Mouse (Mus musculus) neural tube, embryonic 13.5 days (tissue): Measurements from ENCODE around the gene Kazn. TPM values are rescaled to one million over a fixed set of nuclear protein-coding genes. Genes with fewer than 3 reads are reported as not detected.

Source experiments
- ATAC-seq: fragments of 200-750 bp; cut with Nextera tagmentation; 2 replicates; pipeline ENCODE4 v1.8.0; 2017; ENCODE audit warnings: low read depth, mild to moderate bottlenecking, moderate TSS enrichment, moderate library complexity
- H3K27ac ChIP-seq: fragments of 300-500 bp; sonication (generic); replicated peaks from 2 replicates; pipeline ENCODE4 v1.5.1; 2015; ENCODE audit warnings: moderate library complexity, mild to moderate bottlenecking, inconsistent platforms
- H3K27me3 ChIP-seq: fragments of 300-500 bp; sonication (generic); 2 replicates; pipeline ENCODE4 v1.6.1; 2015; ENCODE audit warnings: mild to moderate bottlenecking, inconsistent platforms
- H3K36me3 ChIP-seq: fragments of 300-500 bp; sonication (generic); 2 replicates; pipeline ENCODE4 v1.6.1; 2015; ENCODE audit warnings: mild to moderate bottlenecking, inconsistent platforms
- H3K4me1 ChIP-seq: fragments of 300-500 bp; sonication (generic); replicated peaks from 2 replicates; pipeline ENCODE4 v1.6.1; 2015; ENCODE audit warnings: inconsistent platforms
- H3K4me2 ChIP-seq: fragments of 300-500 bp; sonication (generic); 2 replicates; pipeline ENCODE4 v1.6.1; 2015; ENCODE audit warnings: inconsistent platforms, mild to moderate bottlenecking, moderate library complexity
- H3K4me3 ChIP-seq: fragments of 300-500 bp; sonication (generic); 2 replicates; pipeline ENCODE4 v1.5.1; 2015; ENCODE audit warnings: mild to moderate bottlenecking, inconsistent platforms
- H3K9ac ChIP-seq: fragments of 300-500 bp; sonication (generic); 2 replicates; pipeline ENCODE4 v1.6.1; 2015; ENCODE audit warnings: moderate library complexity, mild to moderate bottlenecking, inconsistent platforms
- H3K9me3 ChIP-seq: fragments of 300-500 bp; sonication (generic); 2 replicates; pipeline ENCODE4 v1.6.1; 2016; ENCODE audit warnings: inconsistent platforms
- whole genome bisulfite sequencing: fragments of 180-500 bp; shearing (Covaris S2); methylation state at CpG from one replicate; pipeline ENCODE4 v1.1.7; 2015; 5-methylcytosine and 5-hydroxymethylcytosine counted together
- polyA plus RNA-seq: library from polyadenylated mRNA; unstranded; fragments of >200 nt; fragmentation: Nextera tagmentation; extraction: Ambion mirVana; gene quantifications from 2 replicates; pipeline ENCODE4 v1.2.1, GENCODE M21; 2015

Kazn gene
- polyA plus RNA-seq, 1 experiment from 2014 or later, result 18.9 TPM

DNA sequence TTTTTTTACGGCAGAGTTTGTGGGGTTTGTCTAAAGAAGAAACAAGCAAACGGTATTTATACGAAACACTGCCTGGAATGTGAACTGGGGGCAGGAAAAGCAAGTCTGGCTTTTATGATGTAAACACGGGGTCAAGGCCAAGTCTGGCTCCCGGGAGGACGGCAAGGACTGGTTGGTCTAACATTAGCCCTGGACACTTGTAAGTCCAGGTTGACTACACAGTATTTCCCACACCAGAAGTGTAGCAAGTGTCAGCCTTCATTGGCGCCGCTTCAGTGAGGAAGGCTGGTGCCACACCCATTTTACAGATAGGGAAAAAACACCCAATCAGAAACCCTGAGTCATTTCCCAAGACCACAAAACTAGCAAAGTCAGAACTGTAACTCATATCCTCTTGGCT, 173.9 kb downstream of the Kazn start:
- H3K27ac ChIP-seq, result no peak overlapping the region

DNA sequence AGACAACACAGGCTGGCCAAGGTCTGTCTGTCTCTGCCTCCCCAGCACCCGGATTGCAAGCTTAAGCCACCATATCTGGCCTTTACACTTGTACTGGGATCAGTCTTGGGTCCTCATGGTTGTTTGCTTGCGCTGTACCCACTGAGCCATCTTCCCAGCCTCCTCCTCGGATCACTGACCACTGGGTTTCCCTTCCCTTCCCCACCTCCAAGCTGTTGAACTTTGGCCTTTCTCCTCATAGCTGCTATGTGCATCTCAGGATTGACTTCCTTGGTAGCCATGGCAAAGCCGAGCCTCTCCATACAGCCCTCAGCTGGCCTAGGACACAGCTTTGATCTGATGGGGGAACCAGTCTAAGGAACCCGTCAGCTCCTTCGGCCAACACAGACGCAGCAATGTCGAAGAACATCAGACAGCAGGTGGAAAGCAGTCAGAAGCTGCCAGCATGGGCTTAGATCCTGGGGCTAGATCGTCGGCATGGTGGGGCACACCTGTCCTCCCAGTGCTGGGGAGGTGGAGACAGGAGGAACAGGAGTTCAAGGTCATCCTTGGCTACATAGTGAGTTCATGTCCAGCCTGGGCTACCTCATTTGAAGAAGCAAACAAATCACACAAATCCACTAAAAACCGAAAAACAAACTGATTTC, 174.5 kb downstream of the Kazn start:
- no peaks in the 10 kb centered on the region for H3K9me3 ChIP-seq
- no peak overlapping the region for H3K4me2 ChIP-seq
- H3K27me3 ChIP-seq, result peaks cover 7% of the 10 kb centered on the region; the same call in 1 of the 2 replicates
- no peak overlapping the region for H3K4me3 ChIP-seq
- ATAC-seq, result no peak
- H3K27ac ChIP-seq, result no peak overlapping the region
- no peaks in the 10 kb centered on the region for H3K36me3 ChIP-seq
- H3K4me1 ChIP-seq, result peaks cover 40% of the 10 kb centered on the region
- 89% methylated on average over 11 of the region's 11 CpGs for WGBS
- H3K9ac ChIP-seq, result no peak overlapping the region

More for the DNA sequence above, 173.9 kb downstream of the Kazn start:
- no peak overlapping the region for H3K9ac ChIP-seq
- ATAC-seq, result no peak
- H3K4me1 ChIP-seq, result peaks cover 40% of the 10 kb centered on the region
- no peaks in the 10 kb centered on the region for H3K36me3 ChIP-seq
- peaks cover 9% of the 10 kb centered on the region for H3K27me3 ChIP-seq
- H3K9me3 ChIP-seq, result no peaks in the 10 kb centered on the region
- WGBS, result 81% methylated on average over 8 of the region's 8 CpGs
- no peak overlapping the region for H3K4me3 ChIP-seq
- no peak overlapping the region for H3K4me2 ChIP-seq

GRCm38 (mm10) chr4:142063057-142063534, 176.1 kb downstream of the Kazn start:
- WGBS, result 91% methylated on average over 8 of the region's 8 CpGs
- H3K4me3 ChIP-seq, result no peak overlapping the region
- no peaks in the 10 kb centered on the region for H3K9me3 ChIP-seq
- H3K27me3 ChIP-seq, result no peaks in the 10 kb centered on the region
- no peak overlapping the region for H3K9ac ChIP-seq
- no peak for ATAC-seq
- H3K36me3 ChIP-seq, result no peaks in the 10 kb centered on the region
- peaks cover 32% of the 10 kb centered on the region for H3K4me1 ChIP-seq
- no peak overlapping the region for H3K4me2 ChIP-seq
- no peak overlapping the region for H3K27ac ChIP-seq

DNA sequence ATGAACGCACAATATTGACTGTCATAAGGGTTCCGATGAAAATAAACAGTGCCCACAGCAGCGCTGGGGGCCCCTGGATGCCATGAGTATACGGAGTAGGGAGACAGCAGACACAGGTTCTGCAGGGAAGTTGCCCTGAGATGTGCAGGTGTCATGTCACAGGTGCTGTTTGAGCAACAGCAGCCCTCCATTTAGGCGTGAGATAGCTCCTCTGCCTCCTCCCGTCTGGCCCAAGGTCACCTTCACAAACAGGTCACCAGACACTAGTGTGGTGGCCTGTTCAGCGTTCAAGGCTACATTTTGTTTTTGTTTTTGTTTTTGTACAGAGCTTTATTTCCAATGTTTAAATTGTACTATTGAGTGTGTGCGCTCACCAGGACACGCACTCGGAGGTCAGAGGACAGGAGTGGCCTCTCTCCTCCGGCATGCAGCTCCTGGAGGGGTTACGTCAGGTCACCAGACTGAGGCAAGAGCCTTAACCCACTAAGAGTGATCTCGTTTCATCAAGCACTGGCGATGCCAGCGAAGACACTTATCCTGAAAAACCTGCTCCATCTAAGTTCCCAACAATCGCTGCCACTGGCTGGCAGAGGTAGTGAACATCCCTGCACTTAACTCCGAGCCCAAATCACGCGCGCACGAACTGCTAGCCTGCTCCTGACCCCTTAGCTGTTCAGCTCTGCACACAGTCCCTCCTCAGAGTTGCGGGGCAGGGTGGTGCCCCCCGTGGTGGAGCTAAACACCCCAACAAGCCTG, 177.5 kb downstream of the Kazn start:
- Histone ChIP-seq H3K4me1 (peaks cover 27% of the 10 kb centered on the region), H3K9me3 (no peaks in the 10 kb centered on the region), H3K27ac (no peak overlapping the region), H3K4me3 (no peak overlapping the region), H3K9ac (no peak overlapping the region), H3K27me3 (no peaks in the 10 kb centered on the region), H3K36me3 (no peaks in the 10 kb centered on the region), H3K4me2 (no peak overlapping the region)
- no peak for ATAC-seq
- 75% methylated on average over 23 of the region's 23 CpGs for WGBS

DNA sequence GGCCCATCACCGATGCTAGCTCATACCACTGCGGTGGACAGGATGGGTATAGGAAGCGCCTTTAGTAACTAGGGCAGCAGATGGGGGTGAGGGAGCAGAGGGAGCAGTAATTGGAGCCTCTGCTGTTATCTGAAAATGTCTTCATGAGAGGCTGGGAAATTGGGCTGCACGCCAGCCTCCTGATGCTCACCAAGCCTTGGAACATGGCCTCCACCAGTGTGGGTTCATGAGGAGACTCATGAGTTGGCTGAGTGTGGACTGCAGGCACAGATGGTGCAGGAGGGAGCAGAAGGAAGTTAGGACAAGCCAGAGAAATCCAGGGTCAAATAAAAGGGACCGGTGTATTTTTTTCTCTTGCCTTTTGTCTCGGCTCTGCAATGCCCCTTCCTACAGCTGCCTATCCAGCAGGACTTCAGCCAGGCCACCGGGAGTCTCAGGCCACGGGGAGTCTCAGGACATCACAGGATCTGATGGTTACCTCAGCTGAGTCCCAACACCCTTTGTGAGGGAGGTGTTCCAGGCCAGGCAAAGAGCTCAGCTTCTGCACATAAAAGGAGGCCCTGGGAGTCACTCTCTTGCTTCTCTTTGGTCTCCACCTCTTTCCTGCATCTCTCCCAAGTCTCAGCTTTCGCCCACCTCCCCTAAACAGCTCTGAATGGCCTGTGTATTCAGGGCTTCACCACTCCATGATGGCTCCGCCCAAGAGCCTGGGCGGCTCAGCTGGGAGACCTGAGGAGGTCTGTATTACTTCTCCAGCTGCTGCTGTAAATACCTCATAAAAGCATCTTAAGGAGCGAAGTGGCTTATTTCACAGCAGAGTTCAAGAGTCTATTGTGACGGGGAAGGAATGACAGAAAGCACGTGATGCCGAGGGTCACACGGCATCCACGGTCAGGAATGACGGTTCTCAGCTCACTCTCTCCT, 178.5 kb downstream of the Kazn start:
- H3K4me1 ChIP-seq, result peaks cover 17% of the 10 kb centered on the region; the same call in 1 of the 2 replicates
- H3K4me2 ChIP-seq, result no peak overlapping the region
- H3K4me3 ChIP-seq, result no peak overlapping the region
- 36% methylated on average over 18 of the region's 18 CpGs for WGBS
- H3K27ac ChIP-seq, result no peak overlapping the region
- no peaks in the 10 kb centered on the region for H3K36me3 ChIP-seq
- H3K9me3 ChIP-seq, result no peaks in the 10 kb centered on the region
- no peak for ATAC-seq
- H3K27me3 ChIP-seq, result no peaks in the 10 kb centered on the region
- no peak overlapping the region for H3K9ac ChIP-seq

- Histone ChIP-seq H3K9me3 (no peaks in the 10 kb centered on the region), H3K27me3 (no peaks in the 10 kb centered on the region), H3K36me3 (no peaks in the 10 kb centered on the region), H3K9ac (no peak overlapping the region), H3K4me3 (no peak overlapping the region), H3K4me2 (no peak overlapping the region), H3K27ac (no peak overlapping the region), H3K4me1 (peaks cover 14% of the 10 kb centered on the region; the same call in 1 of the 2 replicates)
- WGBS, result 91% methylated on average over 8 of the region's 8 CpGs
- ATAC-seq, result no peak
Observed at GRCm38 (mm10) chr4:142059841-142060193, 179.4 kb downstream of the Kazn start.

DNA sequence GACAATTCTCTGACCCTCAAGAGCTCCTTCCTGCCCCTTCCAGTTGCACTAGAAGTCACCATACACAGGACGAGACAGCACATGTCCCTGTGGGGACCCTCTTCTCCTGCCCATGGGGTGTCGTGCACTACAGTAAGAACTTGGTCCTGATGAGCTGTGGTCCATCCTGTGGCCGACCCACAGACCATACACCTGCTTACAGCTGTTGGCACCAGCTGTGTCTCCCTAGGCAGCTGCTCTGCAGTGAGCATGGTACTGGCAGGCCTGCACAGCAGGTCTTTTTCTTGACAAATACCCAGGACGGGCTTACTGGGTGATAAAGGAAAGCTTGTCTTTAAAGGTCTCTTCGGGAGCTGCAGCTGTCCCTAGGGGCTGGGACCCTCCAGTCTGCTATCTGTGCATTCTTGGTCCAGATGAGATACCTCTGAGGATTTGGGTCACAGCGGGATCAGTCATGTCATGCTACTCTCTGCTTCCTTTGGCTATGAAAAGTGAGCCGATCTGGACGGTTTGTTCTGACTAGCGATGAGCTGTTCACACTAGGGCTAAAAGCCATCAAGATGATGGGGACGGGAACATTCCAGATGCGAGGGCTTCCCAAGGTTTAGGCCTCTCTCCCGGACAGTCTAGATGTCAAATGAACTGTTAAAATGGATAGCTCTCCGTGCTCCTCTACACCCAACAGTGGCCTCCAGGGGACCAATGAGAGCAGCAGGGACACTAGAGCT, 179.9 kb downstream of the Kazn start:
- H3K9me3 ChIP-seq, result no peaks in the 10 kb centered on the region
- H3K9ac ChIP-seq, result no peak overlapping the region
- 81% methylated on average over 13 of the region's 13 CpGs for WGBS
- no peak overlapping the region for H3K4me2 ChIP-seq
- ATAC-seq, result no peak
- H3K36me3 ChIP-seq, result no peaks in the 10 kb centered on the region
- H3K27me3 ChIP-seq, result no peaks in the 10 kb centered on the region
- no peak overlapping the region for H3K27ac ChIP-seq
- no peak overlapping the region for H3K4me3 ChIP-seq
- peaks cover 14% of the 10 kb centered on the region; the same call in 1 of the 2 replicates for H3K4me1 ChIP-seq

- no peak for ATAC-seq
- H3K27me3 ChIP-seq, result no peaks in the 10 kb centered on the region
- no peak overlapping the region for H3K4me2 ChIP-seq
- no peaks in the 10 kb centered on the region for H3K9me3 ChIP-seq
- H3K9ac ChIP-seq, result no peak overlapping the region
- 81% methylated on average over 22 of the region's 22 CpGs for WGBS
- no peaks in the 10 kb centered on the region for H3K36me3 ChIP-seq
- no peak overlapping the region for H3K4me3 ChIP-seq
- no peak overlapping the region for H3K27ac ChIP-seq
- peaks cover 14% of the 10 kb centered on the region; the same call in 1 of the 2 replicates for H3K4me1 ChIP-seq
Observed at GRCm38 (mm10) chr4:142057529-142058216, 181.5 kb downstream of the Kazn start.

DNA sequence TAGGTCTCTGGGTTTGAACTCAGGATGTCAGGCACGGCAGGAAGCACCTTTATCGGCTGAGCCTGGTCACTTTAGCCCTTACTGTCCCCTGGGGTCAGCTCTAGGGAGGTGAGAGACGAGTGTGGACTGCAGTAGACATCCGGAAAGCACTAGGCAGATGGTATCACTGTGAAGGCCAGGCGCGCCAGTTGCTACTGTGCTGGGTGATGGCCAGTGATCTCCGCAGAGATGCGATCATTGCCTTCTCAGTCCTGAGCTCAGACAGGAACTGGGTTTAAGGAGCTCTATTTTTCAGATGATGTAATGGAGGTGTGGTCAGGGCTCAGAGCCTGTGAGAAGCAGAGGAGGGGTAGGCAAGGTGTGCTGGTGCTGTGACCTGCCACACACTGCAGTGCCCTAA, 183.6 kb downstream of the Kazn start:
- ATAC-seq, result no peak
- Histone ChIP-seq H3K9me3 (no peaks in the 10 kb centered on the region), H3K4me3 (no peak overlapping the region), H3K4me1 (0 out of 2 replicates have a peak, but pooled peaks cover 4% of the 10 kb centered on the region), H3K36me3 (no peaks in the 10 kb centered on the region), H3K4me2 (no peak overlapping the region), H3K27me3 (no peaks in the 10 kb centered on the region), H3K9ac (no peak overlapping the region), H3K27ac (no peak overlapping the region)
- 81% methylated on average over 8 of the region's 8 CpGs for WGBS

- no peak for ATAC-seq
- Histone ChIP-seq H3K9ac (no peak overlapping the region), H3K27me3 (no peaks in the 10 kb centered on the region), H3K9me3 (no peaks in the 10 kb centered on the region), H3K4me3 (no peak overlapping the region), H3K36me3 (no peaks in the 10 kb centered on the region), H3K4me1 (no peaks in the 10 kb centered on the region), H3K4me2 (no peak overlapping the region), H3K27ac (no peak overlapping the region)
- WGBS, result 85% methylated on average over 11 of the region's 11 CpGs
Observed at GRCm38 (mm10) chr4:142054580-142054979, 184.6 kb downstream of the Kazn start.
